Mouse (Mus musculus) forebrain, embryonic 15.5 days (tissue): Measurements from ENCODE around the gene Jrkl. TPM values are rescaled to one million over a fixed set of nuclear protein-coding genes. Genes with fewer than 3 reads are reported as not detected.

ENCODE experiments used
- ATAC-seq: fragments of 200-750 bp; cut with Nextera tagmentation; replicated peaks from 2 replicates; pipeline ENCODE4 v1.8.0; 2017; ENCODE audit warnings: mild to moderate bottlenecking, moderate TSS enrichment, moderate library complexity
- H3K27ac ChIP-seq: fragments of 300-500 bp; sonication (generic); replicated peaks from 2 replicates; pipeline ENCODE4 v1.5.1; 2015; ENCODE audit warnings: mild to moderate bottlenecking, inconsistent platforms
- H3K27me3 ChIP-seq: fragments of 300-500 bp; sonication (generic); 2 replicates; pipeline ENCODE4 v1.6.1; 2015; ENCODE audit warnings: inconsistent platforms
- H3K36me3 ChIP-seq: fragments of 300-500 bp; sonication (generic); 2 replicates; pipeline ENCODE4 v1.6.1; 2015; ENCODE audit warnings: mild to moderate bottlenecking, inconsistent platforms
- H3K4me1 ChIP-seq: fragments of 300-500 bp; sonication (generic); 2 replicates; pipeline ENCODE4 v1.6.1; 2015; ENCODE audit warnings: inconsistent platforms
- H3K4me2 ChIP-seq: fragments of 300-500 bp; sonication (generic); replicated peaks from 2 replicates; pipeline ENCODE4 v1.6.1; 2015; ENCODE audit warnings: mild to moderate bottlenecking, inconsistent platforms
- H3K4me3 ChIP-seq: fragments of 300-500 bp; sonication (generic); 2 replicates; pipeline ENCODE4 v1.5.1; 2015; ENCODE audit warnings: mild to moderate bottlenecking, inconsistent platforms
- H3K9ac ChIP-seq: fragments of 300-500 bp; sonication (generic); replicated peaks from 2 replicates; pipeline ENCODE4 v1.6.1; 2015; ENCODE audit warnings: mild to moderate bottlenecking, inconsistent platforms
- H3K9me3 ChIP-seq: fragments of 300-500 bp; sonication (generic); 2 replicates; pipeline ENCODE4 v1.6.1; 2016; ENCODE audit warnings: inconsistent platforms
- WGBS: fragments of 180-500 bp; shearing (Covaris S2); methylation state at CpG from one replicate; pipeline ENCODE4 v1.1.7; 2015; ENCODE audit warnings: mixed read lengths; 5-methylcytosine and 5-hydroxymethylcytosine counted together
- polyA plus RNA-seq: library from polyadenylated mRNA; unstranded; fragments of >200 nt; fragmentation: Nextera tagmentation; extraction: Ambion mirVana; gene quantifications from 2 replicates; pipeline ENCODE4 v1.2.1, GENCODE M21; 2015

Gene Jrkl
- polyA plus RNA-seq, 1 experiment from 2014 or later: 13.2 TPM

- Histone ChIP-seq H3K36me3 (no peaks in the 10 kb centered on the region), H3K9me3 (no peaks in the 10 kb centered on the region), H3K4me1 (no peaks in the 10 kb centered on the region), H3K4me3 (no peak overlapping the region), H3K9ac (no peak overlapping the region), H3K27me3 (no peaks in the 10 kb centered on the region), H3K27ac (no peak overlapping the region), H3K4me2 (no peak overlapping the region)
- 85% methylated on average over 1 of the region's 1 CpGs for WGBS
- no peak for ATAC-seq
These were observed 19.8 kb downstream of the Jrkl start for GRCm38 (mm10) chr9:13225872-13226271.

DNA sequence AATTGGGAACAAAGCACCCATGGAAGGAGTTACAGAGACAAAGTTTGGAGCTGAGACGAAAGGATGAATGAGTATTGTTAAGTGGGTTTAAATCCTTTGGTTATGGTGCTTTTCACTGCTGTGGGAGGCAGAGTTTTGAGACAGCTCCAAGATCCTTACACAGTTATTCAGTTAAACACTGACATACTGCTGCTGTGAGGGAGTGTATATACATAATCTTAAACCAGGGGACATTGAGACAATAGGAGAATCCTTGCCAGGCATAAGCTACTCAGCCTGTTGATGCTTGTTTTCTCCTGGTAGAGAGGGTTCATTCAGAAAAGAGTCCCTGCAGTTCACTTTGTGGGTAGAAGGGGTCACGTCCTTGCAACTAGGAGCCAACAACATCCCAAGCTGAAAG, 39.3 kb downstream of the Jrkl start:
- Histone ChIP-seq H3K27me3 (no peaks in the 10 kb centered on the region), H3K9ac (no peak overlapping the region), H3K4me2 (no peak overlapping the region), H3K4me1 (no peaks in the 10 kb centered on the region), H3K27ac (no peak overlapping the region), H3K4me3 (no peak overlapping the region), H3K9me3 (no peaks in the 10 kb centered on the region), H3K36me3 (no peaks in the 10 kb centered on the region)
- ATAC-seq: no peak
- WGBS: 39% methylated on average over 2 of the region's 2 CpGs

DNA sequence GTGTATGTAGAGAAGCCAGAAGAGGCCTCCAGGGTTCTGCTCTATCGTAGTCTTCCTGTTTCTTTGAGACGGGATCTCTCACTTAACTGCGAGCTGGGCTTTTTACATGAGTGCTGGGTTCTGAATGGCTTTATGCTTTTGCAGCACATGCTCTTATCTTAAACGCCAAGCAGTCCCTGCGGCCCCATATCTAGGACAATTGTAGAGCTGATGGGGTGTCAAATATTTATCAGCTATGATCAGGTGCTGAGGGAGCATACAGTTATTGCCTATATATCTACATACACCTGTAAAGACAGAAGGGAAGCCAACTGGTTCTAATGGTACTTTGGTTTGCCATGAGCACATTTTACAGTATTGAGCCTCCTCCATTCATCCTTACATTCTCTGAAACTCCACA, 41.9 kb downstream of the Jrkl start:
- H3K4me2 ChIP-seq: no peak overlapping the region
- H3K36me3 ChIP-seq: no peaks in the 10 kb centered on the region
- H3K9me3 ChIP-seq: no peaks in the 10 kb centered on the region
- H3K4me3 ChIP-seq: no peak overlapping the region
- ATAC-seq: no peak
- H3K4me1 ChIP-seq: no peaks in the 10 kb centered on the region
- no peak overlapping the region for H3K9ac ChIP-seq
- no peaks in the 10 kb centered on the region for H3K27me3 ChIP-seq
- H3K27ac ChIP-seq: no peak overlapping the region
- WGBS: 93% methylated on average over 5 of the region's 5 CpGs

GRCm38 (mm10) chr9:13203109-13203508, 42.5 kb downstream of the Jrkl start:
- H3K4me3 ChIP-seq: no peak overlapping the region
- H3K4me2 ChIP-seq: no peak overlapping the region
- no peak for ATAC-seq
- H3K36me3 ChIP-seq: no peaks in the 10 kb centered on the region
- no peak overlapping the region for H3K27ac ChIP-seq
- 90% methylated on average over 1 of the region's 1 CpGs for WGBS
- H3K9me3 ChIP-seq: no peaks in the 10 kb centered on the region
- H3K9ac ChIP-seq: no peak overlapping the region
- H3K27me3 ChIP-seq: no peaks in the 10 kb centered on the region
- H3K4me1 ChIP-seq: no peaks in the 10 kb centered on the region

DNA sequence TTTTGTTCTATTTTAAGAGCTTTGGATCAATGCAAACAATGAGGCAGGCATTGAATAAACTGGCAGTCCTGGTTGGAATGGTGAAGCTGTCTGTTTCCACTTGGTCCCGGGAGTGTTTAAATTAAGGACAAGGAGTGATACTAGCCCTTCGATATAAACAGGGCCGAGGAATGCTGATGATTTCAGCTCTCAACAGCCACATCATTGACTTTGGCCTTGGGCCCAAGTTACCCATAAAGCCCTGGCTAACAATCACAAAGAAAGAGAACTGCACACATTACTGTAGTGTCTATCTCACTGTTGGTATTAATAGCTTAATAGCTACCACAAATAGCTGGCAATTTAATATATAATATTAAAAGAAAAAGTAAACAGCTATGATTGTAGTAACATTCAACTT, 45.5 kb downstream of the Jrkl start:
- H3K36me3 ChIP-seq: no peaks in the 10 kb centered on the region
- no peak overlapping the region for H3K4me3 ChIP-seq
- no peaks in the 10 kb centered on the region for H3K9me3 ChIP-seq
- H3K4me1 ChIP-seq: no peaks in the 10 kb centered on the region
- ATAC-seq: no peak
- no peak overlapping the region for H3K4me2 ChIP-seq
- H3K27me3 ChIP-seq: no peaks in the 10 kb centered on the region
- H3K27ac ChIP-seq: no peak overlapping the region
- WGBS: 68% methylated on average over 3 of the region's 3 CpGs
- no peak overlapping the region for H3K9ac ChIP-seq

DNA sequence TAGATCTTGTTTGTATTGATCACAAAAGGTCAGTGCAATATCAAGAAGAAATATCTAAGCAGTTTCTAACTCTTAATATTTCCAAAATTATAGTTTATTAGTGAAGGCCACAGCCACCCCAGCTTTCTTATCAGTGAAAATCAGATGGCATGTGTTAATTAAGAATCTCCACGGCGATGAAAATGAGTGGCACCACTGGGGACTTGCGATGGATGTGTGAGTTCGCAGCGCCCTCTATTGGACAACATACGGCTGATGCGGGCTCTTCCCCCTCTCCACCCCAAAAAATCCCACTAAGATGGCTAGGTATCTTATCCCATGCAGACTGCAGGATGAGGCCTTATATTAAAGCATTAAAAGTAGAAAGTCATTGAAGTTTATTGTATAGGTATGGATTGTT, 49.9 kb downstream of the Jrkl start:
- H3K27ac ChIP-seq: no peak overlapping the region
- no peaks in the 10 kb centered on the region for H3K9me3 ChIP-seq
- H3K27me3 ChIP-seq: no peaks in the 10 kb centered on the region
- no peak overlapping the region for H3K4me3 ChIP-seq
- H3K4me1 ChIP-seq: no peaks in the 10 kb centered on the region
- 4% methylated on average over 7 of the region's 7 CpGs for WGBS
- no peaks in the 10 kb centered on the region for H3K36me3 ChIP-seq
- no peak overlapping the region for H3K9ac ChIP-seq
- H3K4me2 ChIP-seq: no peak overlapping the region
- peak; percentile 68 for ATAC-seq

- H3K4me1 ChIP-seq: no peaks in the 10 kb centered on the region
- no peak overlapping the region for H3K27ac ChIP-seq
- no peaks in the 10 kb centered on the region for H3K9me3 ChIP-seq
- H3K27me3 ChIP-seq: no peaks in the 10 kb centered on the region
- WGBS: 1% methylated on average over 4 of the region's 4 CpGs
- no peak overlapping the region for H3K9ac ChIP-seq
- H3K4me2 ChIP-seq: no peak overlapping the region
- ATAC-seq: peak; percentile 88
- H3K4me3 ChIP-seq: no peak overlapping the region
- no peaks in the 10 kb centered on the region for H3K36me3 ChIP-seq
These were observed 50.4 kb downstream of the Jrkl start for GRCm38 (mm10) chr9:13195268-13195667.

DNA sequence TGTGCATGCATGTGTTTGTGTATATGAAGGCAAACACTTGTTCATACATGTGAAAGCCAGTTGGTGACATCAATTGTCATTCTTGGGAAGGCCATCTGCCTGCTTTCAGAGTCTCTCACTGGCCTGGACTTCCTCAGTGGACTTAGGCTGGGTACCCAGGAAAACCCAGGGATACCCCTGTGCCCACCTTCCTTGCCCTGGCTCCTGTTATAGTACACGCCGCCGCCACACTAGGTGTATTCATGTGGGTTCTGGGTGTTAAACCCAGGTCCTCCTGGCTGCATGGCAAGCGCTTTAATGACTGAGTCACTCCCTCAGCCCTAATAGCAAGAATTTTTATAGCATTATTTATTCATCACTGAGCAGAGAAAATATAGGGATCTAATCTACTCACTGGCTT, 51.0 kb downstream of the Jrkl start:
- 87% methylated on average over 4 of the region's 4 CpGs for WGBS
- ATAC-seq: 0 out of 2 replicates have a peak, but pooled peaks have one; percentile 42

More for the DNA sequence above, 51.0 kb downstream of the Jrkl start:
- H3K4me1 ChIP-seq: no peaks in the 10 kb centered on the region
- H3K36me3 ChIP-seq: no peaks in the 10 kb centered on the region
- H3K4me3 ChIP-seq: no peak overlapping the region
- no peak overlapping the region for H3K9ac ChIP-seq
- H3K4me2 ChIP-seq: no peak overlapping the region
- H3K27ac ChIP-seq: no peak overlapping the region
- no peaks in the 10 kb centered on the region for H3K27me3 ChIP-seq
- H3K9me3 ChIP-seq: no peaks in the 10 kb centered on the region

Other genes with a start within 250 kb of the Jrkl start
- gene Ccdc82, start 1.1 kb upstream of the Jrkl start, polyA plus RNA-seq: 10.9 and 11.0 TPM in 2 replicates
- gene Maml2, start 52.1 kb upstream of the Jrkl start, polyA plus RNA-seq: 8.1 and 9.3 TPM in 2 replicates
- not detected in 2 replicates for gene Gm17571, start 200.9 kb upstream of the Jrkl start, polyA plus RNA-seq